Mouse (Mus musculus): ENCODE measurements around the gene Ndrg3. TPM values are rescaled to one million over a fixed set of nuclear protein-coding genes. Genes with fewer than 3 reads are reported as not detected.

Ndrg3 gene
- polyA plus RNA-seq (2017; shearing (Covaris generic)), result 189 TPM

GRCm38 (mm10) chr2:156991470-156992319, at the start of gene Ndrg3:
Gene Ndrg3 (minus strand): TSS chr2:156992056.

GRCm38 (mm10) chr2:157006511-157007233, 14.8 kb upstream of the Ndrg3 start, which contains the start of gene Dsn1:
Gene Dsn1 (minus strand): TSS chr2:157007154.

GRCm38 (mm10) chr2:156887017-156887416, 104.8 kb downstream of the Ndrg3 start, which contains the start of gene Sla2:
Gene Sla2 (minus strand): TSS chr2:156887192.

Other genes with a start within 250 kb of the Ndrg3 start
- not detected for gene Myl9, start 216.6 kb downstream of the Ndrg3 start, polyA plus RNA-seq (2017; shearing (Covaris generic))
- gene Tgif2, start 152.0 kb downstream of the Ndrg3 start, polyA plus RNA-seq (2017; shearing (Covaris generic)), result 14.9 TPM
- gene 4930518I15Rik, start 134.1 kb downstream of the Ndrg3 start, polyA plus RNA-seq (2017; shearing (Covaris generic)), result 5.1 TPM
- gene Rab5if, start 128.9 kb downstream of the Ndrg3 start, polyA plus RNA-seq (2017; shearing (Covaris generic)), result 126 TPM
- 63.0 TPM for gene Sla2, start 104.9 kb downstream of the Ndrg3 start, polyA plus RNA-seq (2017; shearing (Covaris generic))
- 14.5 TPM for gene Dsn1, start 15.1 kb upstream of the Ndrg3 start, polyA plus RNA-seq (2017; shearing (Covaris generic))
- gene Soga1, start 87.2 kb upstream of the Ndrg3 start, polyA plus RNA-seq (2017; shearing (Covaris generic)), result 0.02 TPM
- gene Tldc2, start 95.0 kb upstream of the Ndrg3 start, polyA plus RNA-seq (2017; shearing (Covaris generic)), result not detected
- gene Samhd1, start 143.2 kb upstream of the Ndrg3 start, polyA plus RNA-seq (2017; shearing (Covaris generic)), result 710 TPM
- 36.8 TPM for gene Rbl1, start 212.5 kb upstream of the Ndrg3 start, polyA plus RNA-seq (2017; shearing (Covaris generic))